Mouse (Mus musculus): Measurements from ENCODE around the gene Cmss1. TPM values are rescaled to one million over a fixed set of nuclear protein-coding genes. Genes with fewer than 3 reads are reported as not detected.

The Cmss1 gene
- total RNA-seq, 2 experiments from 2014 or later = 15.9 to 16.1 TPM

GRCm38 (mm10) chr16:57482264-57482663 lies 124.4 kb downstream of the Cmss1 start:
- no peak for DNase-seq (ENCODE audit: low spot score in 2 of 2)

- peak in 1 of 2 experiments; percentile 42 for DNase-seq (ENCODE audit: low spot score in 2 of 2)
Measured at GRCm38 (mm10) chr16:57479776-57480175, 126.9 kb downstream of the Cmss1 start.

- no peak for DNase-seq (ENCODE audit: low spot score in 2 of 2)
Measured at GRCm38 (mm10) chr16:57478451-57478850, 128.2 kb downstream of the Cmss1 start.

GRCm38 (mm10) chr16:57473415-57474085 lies 133.1 kb downstream of the Cmss1 start:
- DNase-seq (ENCODE audit: low spot score in 2 of 2) = no peak

GRCm38 (mm10) chr16:57471071-57471470 lies 135.6 kb downstream of the Cmss1 start:
- no peak for DNase-seq (ENCODE audit: low spot score in 2 of 2)

- DNase-seq (ENCODE audit: low spot score in 2 of 2) = no peak
Measured at GRCm38 (mm10) chr16:57470286-57470830, 136.3 kb downstream of the Cmss1 start.

- no peak for DNase-seq (ENCODE audit: low spot score in 2 of 2)
Measured at GRCm38 (mm10) chr16:57469869-57470268, 136.8 kb downstream of the Cmss1 start.

- no peak for DNase-seq (ENCODE audit: low spot score in 2 of 2)
Measured at GRCm38 (mm10) chr16:57469301-57469700, 137.4 kb downstream of the Cmss1 start.

- DNase-seq (ENCODE audit: low spot score in 2 of 2) = no peak
Measured at GRCm38 (mm10) chr16:57465386-57465913, 141.2 kb downstream of the Cmss1 start.

- DNase-seq (ENCODE audit: low spot score in 2 of 2) = no peak
Measured at GRCm38 (mm10) chr16:57456003-57456402, 150.7 kb downstream of the Cmss1 start.

GRCm38 (mm10) chr16:57455573-57455972 lies 151.1 kb downstream of the Cmss1 start:
- no peak for DNase-seq (ENCODE audit: low spot score in 2 of 2)

GRCm38 (mm10) chr16:57454106-57454763 lies 152.4 kb downstream of the Cmss1 start:
- DNase-seq (ENCODE audit: low spot score in 2 of 2) = no peak

- no peak for DNase-seq (ENCODE audit: low spot score in 2 of 2)
Measured at GRCm38 (mm10) chr16:57453009-57453408, 153.7 kb downstream of the Cmss1 start.

GRCm38 (mm10) chr16:57445096-57446094 lies 161.3 kb downstream of the Cmss1 start:
- DNase-seq (ENCODE audit: low spot score in 2 of 2) = no peak

- DNase-seq (ENCODE audit: low spot score in 2 of 2) = no peak
Measured at GRCm38 (mm10) chr16:57440706-57441437, 165.8 kb downstream of the Cmss1 start.

GRCm38 (mm10) chr16:57439206-57439605 lies 167.5 kb downstream of the Cmss1 start:
- DNase-seq (ENCODE audit: low spot score in 2 of 2) = no peak

GRCm38 (mm10) chr16:57438288-57438685 lies 168.4 kb downstream of the Cmss1 start:
- DNase-seq (ENCODE audit: low spot score in 2 of 2) = peak in 1 of 2 experiments; percentile 28

GRCm38 (mm10) chr16:57437523-57438287 lies 169.0 kb downstream of the Cmss1 start:
- no peak for DNase-seq (ENCODE audit: low spot score in 2 of 2)

- DNase-seq (ENCODE audit: low spot score in 2 of 2) = no peak
Measured at GRCm38 (mm10) chr16:57434640-57435039, 172.0 kb downstream of the Cmss1 start.

Measured in layer of hippocampus, postnatal 14 days (tissue).